Comparison of ENCODE assay signal across 17 mouse cellular contexts in genomic region chr10:121268771-121269170, GRCm38 (mm10).
DNase-seq lines count a peak whose midpoint lies in the region; ATAC-seq lines count a peak whose summit lies in the region.
"Had no signal": no experiment of that assay in that cellular context is flagged by ENCODE, and none has a peak within 500 bp of the region (broad histone marks: within the 10 kb centered on the region; RNA-seq: fewer than 3 reads in every experiment).

No protein-coding gene starts in this region.

- intact Hi-C loops in left cerebral cortex, postnatal 4 days (cut with DNase I), result no loop called here

- DNase-seq in thymus, postnatal 0 days (ENCODE audit: low spot score), result peak; percentile 26
- no peak for DNase-seq in thymus, adult 18-20 months
- DNase-seq in left cerebral cortex, adult 18-20 months (ENCODE audit: low spot score in 2 of 2), result no peak
- DNase-seq in left cerebral cortex, postnatal 4 days, result no peak
- DNase-seq in cerebellum, postnatal 36 days, result no peak
- DNase-seq: adrenal gland, postnatal 36 days; cerebellum, adult 11-12 months; cerebellum, postnatal 10 days; heart, postnatal 4 days; kidney, adult 18-20 months; midbrain, embryonic 14.5 days; retina, postnatal 1 day; thymus, adult 2 months had no signal

- peak; percentile 81 for ATAC-seq in common myeloid progenitor, adult 5-6 weeks (replicated peaks; ENCODE audit: low read depth, poor library complexity, severe bottlenecking)
- peak; percentile 54 for ATAC-seq in megakaryocyte, adult 5-6 weeks (ENCODE audit: poor library complexity, severe bottlenecking)
- ATAC-seq: forebrain, embryonic 13.5 days; hindbrain, embryonic 16.5 days had no signal
